Mouse (Mus musculus) mouse trophoblast stem cell (cell line): ENCODE data around the gene Pgpep1.

Experiments used
- in situ Hi-C, 2 experiments: fragments of 300-500 bp; cut with MseI, MboI; formaldehyde crosslinking; loops; 2 replicates in 1 of 2; 3 replicates in 1 of 2; pipeline ENCODE4 v1.15.1; 2025

Gene Pgpep1

DNA sequence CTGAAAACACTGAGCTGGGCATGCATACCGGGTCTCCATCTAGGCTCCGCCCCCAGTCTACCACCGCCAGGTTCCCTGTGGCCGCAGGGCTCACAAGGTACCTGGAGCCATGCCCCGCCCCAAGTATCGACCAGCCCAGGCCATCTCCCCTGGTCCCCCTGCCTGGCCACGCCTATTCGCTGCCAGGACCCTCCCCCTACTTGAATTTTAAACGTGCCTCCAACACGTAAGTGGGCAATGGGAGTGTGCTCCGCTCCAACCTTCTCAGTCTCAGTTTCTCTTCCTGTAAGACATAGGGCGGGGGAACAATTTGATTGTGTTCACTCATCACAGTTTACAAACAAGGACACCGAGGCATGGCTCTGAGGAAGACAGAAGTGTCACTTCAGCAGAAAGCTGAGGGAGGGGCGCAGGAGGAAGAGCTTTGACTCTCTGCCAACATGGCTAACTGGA, at the start of gene Pgpep1:
Pgpep1 (minus strand) TSS at position 116 of the 453 bp plus-strand sequence.
- in situ Hi-C loops: loop anchor here in 1 of 2 experiments (5.0 kb wide), 1 partner anchor 47 kb away; no protein-coding TSS in a partner anchor

DNA sequence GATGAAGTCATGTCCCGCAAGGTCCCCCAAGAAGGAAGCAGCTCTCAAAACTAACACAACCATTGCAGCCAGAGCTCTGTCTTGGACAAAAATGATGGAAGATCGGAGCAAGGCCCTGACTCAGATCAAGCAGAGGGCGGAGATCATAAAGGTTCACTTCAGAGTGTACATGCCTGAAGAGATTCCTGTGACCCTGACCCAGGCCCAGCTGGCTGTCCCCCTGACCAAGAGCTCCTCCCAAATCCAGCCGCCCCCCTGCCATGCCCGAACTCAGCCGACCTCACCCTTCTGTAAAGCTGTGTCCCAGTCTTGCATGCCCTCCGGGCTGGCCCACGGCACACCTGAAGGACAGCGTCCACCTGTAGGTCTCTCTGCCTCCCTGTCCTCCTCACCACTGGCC, 49.6 kb upstream of the Pgpep1 start:
- in situ Hi-C loops: loop anchor here (5.0 kb wide), 2 partner anchors 37 to 47 kb away; partner anchors contain the start of genes Lsm4 (in 1 of the 2) and Pgpep1 (in 1 of the 2)

DNA sequence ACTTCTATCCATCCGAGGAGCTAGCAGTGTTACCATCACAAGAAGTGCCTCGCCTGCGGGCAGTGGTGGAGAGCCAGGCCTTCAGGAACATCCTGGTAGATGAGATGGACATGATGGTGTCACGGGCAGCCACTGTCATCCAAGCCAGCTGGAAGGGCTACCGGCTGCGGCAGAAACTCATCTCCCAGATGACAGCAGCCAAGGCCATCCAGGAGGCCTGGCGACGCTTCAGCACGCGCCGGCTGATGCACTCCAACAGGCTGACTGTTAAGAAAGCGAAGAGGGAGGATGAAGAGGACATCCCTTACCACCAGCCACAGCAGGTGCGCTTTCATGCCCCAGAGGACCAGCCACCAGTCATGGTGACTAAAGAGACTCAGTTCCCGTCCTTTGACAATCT, 48.1 kb upstream of the Pgpep1 start:
- in situ Hi-C loops: loop anchor here (5.0 kb wide), 2 partner anchors 36 to 46 kb away; partner anchors contain the start of genes Lsm4 (in 1 of the 2) and Pgpep1 (in 1 of the 2)

DNA sequence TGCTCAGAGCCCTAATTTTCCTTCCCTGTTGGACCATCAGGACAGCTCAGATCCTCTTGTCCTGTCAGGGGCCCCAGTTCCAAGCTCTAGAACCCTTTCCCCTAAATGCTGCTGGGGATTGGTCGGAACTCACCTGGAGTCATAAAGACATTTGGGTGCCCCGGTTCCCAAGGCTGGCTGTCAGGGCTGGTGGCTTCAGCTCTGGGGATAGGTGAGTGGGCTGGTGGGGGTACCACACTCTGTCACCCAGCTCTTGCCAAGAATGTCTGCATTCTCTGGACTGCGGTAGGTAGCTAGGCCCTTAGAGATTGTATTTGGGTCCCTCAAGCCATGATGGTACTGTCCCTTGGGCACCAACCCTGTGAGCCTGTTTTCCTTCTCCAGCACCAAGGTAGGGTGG, 43.1 kb upstream of the Pgpep1 start, which contains the start of gene Iqcn:
Iqcn (plus strand) TSS at position 171 of the 400 bp plus-strand sequence.
- in situ Hi-C loops: no loop called here

DNA sequence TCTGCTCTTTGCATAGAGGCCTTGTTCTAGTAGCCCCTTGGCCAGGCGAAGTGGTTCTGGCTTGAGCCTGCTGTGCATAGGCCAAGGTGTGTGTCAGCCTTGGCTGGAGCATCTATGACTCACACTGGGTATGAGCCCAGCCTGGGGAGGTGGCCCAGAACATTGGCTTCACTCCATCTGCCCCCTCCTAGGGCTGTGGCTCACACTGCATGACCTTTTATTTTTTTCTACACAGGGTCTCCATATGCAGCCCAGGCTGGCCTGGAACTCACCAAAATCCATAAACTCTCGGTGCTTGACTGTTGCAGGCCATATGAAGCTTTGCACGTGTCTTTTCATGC, 42.6 kb upstream of the Pgpep1 start:
- in situ Hi-C loops: no loop called here

DNA sequence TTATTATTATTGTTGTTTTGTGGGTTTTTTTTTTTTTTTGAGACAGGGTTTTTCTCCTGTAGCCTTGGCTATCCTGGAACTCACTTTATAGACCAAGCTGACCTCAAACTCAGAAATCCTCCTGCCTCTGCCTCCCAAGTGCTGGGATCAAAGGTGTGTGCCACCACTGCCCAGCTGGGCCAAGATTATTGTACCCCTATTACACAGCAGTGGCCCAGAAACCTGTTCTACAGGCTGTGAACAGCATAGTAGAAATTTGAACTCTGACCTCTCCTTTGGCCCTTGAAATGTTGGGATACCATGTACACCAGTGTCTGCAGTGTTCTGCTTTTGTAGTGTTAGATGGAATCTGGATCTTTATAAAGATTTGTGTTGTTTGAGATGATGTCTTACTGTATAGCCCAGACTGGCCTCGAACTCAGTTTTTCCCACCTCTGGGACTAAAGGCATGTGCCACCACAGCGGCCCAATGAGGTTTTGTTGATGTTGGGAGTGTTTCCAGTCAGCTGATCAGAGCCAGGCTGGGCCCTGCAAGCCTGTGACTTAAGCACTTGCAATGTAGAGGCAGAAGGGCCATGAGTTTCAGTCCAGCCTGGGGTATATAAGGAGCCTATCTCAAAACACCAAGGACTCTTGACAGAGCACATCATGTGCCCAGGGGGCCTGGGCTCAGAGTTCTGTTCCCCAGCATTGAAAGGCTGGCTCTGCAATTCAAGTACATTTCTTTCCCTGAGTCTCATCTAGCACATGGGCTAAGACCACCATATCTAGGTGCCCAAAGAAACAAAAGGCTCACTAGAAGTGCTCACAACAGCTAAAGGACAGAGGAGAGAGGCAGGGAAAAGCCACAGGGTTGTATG, 42.0 kb upstream of the Pgpep1 start:
- in situ Hi-C loops: no loop called here

DNA sequence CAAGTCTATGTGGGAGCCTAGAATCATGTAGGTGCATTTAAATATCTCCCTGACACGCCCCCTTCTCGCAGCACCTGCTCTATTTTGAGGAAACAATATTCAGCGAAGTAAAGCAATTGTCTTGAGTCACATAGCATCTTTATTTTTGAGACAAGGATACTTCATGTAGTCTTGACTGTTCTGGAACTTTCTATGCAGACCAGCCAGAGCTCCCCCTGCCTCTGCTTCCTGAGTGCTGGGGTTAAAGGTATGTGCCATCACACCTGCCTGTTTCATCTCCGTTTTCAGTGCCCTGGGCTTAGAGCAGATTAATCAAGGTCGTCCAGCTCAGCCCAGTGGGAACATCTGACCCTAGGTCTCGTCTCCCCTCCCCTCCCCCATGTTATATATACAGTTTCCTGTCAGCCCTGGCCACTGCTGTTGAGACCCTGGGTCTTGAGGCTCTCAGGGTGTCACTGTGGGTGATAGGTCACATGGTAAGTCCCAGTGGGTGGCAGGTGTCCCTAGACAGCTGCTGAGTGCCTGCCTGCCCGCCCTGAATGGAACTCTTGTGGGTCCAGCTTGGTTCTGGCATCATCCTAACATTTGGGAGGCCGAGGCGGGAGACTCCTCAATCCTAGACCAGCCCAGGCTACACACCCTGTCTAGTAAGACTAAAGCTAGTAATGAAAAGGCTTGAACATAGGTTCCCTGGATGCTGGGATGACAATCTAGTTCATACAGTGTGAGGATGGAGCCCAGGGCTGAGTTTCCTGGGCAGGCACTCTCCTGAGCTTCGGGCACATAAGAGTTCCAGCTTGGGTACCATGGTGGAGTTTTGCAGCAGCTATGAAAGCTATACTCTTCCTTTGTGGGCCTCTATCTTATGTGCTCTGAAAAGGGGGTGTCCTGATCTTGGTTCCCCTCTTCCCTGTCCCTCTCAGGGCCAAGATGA, 41.1 kb upstream of the Pgpep1 start:
- in situ Hi-C loops: no loop called here

DNA sequence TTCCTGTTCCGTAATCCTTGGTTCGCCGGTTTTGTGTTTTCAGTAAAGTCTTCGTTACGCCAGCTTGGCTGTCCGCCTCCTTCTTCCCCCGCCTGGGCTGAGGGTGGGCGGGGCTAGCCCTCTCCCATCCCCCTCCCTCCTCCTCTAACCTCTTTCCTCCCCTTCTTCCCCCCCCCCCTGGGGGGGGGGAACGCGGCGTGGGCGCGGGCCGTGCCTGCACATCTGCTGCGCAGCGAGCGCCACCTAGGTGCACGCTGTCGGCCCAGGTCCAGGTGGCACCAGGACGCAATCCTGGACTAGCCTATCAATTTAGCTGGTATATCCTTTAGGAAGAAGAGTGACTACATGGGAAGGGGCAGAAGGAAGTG, 40.4 kb upstream of the Pgpep1 start:
- in situ Hi-C loops: no loop called here

DNA sequence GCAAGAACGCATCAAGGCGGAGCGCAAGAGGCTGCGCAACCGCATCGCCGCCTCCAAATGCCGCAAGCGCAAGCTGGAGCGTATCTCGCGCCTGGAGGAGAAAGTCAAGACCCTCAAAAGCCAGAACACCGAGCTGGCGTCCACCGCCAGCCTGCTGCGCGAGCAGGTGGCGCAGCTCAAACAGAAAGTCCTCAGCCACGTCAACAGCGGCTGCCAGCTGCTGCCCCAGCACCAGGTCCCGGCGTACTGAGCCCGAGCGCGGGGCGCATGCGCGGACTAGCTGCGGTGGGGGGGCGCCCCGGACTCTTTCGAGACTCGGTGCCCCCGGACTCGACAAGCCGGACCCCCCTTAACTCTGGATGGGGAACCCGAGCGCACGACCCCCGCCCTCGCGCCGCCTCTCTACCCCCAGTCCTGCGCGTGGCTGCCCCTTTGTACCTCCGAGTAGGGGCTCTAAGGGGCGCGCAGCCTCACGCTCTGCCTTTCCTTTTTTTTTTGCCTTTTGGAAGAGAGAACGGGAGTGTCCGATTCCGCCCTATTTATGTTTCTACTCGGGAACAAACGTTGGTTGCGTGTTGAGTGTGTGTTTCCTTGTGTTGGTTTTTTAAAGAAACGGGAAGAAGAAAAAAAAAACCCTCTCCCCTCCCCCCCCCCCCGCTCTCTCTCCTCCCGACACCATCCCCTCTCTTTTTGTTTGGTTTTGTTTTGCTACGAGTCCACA, 39.8 kb upstream of the Pgpep1 start:
- in situ Hi-C loops: no loop called here

DNA sequence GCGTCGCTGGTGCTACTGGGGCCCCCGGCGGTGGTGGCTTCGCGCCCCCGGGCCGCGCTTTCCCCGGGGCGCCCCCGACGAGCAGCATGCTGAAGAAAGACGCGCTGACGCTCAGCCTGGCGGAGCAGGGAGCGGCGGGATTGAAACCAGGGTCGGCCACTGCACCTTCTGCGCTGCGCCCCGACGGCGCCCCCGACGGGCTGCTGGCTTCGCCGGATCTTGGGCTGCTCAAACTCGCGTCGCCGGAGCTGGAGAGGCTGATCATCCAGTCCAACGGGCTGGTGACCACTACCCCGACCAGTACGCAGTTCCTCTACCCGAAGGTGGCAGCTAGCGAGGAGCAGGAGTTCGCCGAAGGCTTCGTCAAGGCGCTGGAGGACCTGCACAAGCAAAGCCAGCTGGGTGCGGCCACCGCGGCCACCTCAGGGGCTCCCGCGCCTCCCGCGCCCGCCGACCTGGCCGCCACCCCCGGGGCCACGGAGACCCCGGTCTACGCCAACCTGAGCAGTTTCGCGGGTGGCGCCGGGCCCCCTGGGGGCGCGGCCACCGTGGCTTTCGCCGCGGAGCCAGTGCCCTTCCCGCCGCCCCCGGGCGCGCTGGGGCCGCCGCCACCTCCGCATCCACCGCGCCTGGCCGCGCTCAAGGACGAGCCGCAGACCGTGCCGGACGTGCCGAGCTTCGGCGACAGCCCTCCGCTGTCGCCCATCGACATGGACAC, 39.1 kb upstream of the Pgpep1 start:
- in situ Hi-C loops: no loop called here

DNA sequence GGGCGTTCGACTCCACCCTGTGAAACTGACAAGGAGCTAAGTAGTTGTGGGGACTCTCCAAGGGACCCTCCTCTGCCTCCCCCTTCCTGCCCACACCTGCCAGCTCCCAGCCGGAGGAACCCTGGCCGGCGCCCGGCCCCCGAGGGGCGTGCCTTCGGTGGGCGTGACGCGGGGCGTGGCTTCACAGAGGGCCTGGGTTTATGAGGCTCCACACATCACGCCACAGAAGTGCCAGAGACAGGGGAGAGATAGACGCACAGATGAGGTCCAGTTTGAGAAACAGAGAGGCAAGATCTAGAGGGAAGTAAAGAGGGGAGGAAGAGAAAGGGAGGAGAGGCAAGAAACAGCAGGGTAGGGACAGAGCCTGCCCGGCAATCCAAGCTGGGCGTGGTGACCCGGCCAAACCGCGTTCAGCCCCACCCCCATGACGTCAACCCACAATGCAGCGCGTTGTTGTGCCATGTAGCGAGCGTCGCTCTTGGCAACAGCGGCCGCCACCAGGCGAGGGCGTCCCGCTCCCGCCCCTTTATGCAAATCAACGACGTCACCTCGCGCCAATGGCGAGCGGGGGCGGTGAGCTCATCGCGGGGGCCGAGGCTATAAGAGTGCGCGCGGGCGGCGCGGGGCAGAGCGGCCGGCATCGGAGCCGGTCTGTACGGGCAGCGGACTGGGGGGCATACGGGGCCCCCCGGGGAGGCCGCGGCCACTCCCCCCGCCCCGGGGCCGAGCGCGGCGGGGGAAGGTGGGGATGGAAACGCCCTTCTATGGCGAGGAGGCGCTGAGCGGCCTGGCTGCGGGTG, 38.3 kb upstream of the Pgpep1 start, which contains the start of gene Jund:
Jund (plus strand) TSS at position 640 of the 800 bp plus-strand sequence.
- in situ Hi-C loops: no loop called here

DNA sequence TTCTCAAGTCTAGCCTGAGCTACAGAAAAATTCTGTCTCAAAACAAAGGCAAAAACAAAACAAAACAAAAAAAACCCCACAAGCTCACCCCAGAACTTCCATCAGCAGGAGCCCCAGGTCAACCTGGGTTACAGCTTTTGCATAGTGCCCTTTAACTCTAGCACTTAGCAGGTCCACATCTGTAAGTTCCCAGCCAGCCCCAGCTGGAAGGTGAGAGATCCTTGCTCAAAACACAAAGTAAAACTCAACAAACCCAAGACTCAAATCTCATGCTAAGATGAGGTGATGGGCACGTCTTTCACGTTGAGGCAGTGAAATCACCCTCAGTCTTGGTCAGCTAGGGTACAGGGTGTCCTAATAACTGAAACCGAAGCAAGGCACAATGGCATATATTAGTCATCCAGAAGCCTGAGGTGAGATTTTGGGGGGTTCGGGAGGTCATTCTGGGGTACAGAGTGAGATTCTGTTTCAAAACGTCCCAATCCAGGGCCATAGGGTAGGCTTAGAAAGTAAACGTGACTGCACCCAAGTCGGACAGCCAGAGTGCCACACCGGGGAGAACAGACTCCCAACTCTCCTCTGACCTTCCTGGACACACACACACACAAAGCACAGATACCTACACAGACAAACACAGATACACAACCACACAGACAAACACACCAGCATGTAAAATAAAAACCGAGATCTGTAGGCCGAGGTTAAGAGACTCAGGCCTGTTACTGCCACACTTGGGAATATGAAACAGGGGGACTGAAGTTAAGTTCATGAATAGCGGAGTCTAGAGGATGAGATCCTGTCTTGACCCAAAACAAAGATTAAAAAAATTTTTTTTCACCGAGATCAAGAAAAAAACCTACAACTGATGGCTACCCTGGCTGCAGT, 37.4 kb upstream of the Pgpep1 start:
- in situ Hi-C loops: no loop called here

DNA sequence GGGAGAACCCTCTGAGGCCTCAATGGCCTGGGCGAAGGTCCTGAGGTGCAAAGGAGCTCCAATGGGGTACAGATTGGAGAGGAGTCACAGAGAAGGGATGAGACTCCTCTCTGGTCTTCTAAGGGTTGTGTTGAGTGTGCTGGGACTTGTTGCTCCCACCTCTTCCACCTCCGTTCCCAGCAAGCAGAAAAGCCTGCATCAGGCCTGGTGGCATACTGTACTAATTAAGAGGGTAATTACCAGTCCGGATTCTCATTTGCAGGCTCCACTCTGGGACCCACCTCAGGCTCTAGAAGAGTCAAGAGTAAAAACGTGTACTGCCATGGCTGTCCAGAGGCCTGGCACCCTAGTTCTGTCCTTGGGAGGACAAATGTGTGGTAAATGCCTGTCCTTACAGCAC, 36.8 kb upstream of the Pgpep1 start:
- in situ Hi-C loops: no loop called here

DNA sequence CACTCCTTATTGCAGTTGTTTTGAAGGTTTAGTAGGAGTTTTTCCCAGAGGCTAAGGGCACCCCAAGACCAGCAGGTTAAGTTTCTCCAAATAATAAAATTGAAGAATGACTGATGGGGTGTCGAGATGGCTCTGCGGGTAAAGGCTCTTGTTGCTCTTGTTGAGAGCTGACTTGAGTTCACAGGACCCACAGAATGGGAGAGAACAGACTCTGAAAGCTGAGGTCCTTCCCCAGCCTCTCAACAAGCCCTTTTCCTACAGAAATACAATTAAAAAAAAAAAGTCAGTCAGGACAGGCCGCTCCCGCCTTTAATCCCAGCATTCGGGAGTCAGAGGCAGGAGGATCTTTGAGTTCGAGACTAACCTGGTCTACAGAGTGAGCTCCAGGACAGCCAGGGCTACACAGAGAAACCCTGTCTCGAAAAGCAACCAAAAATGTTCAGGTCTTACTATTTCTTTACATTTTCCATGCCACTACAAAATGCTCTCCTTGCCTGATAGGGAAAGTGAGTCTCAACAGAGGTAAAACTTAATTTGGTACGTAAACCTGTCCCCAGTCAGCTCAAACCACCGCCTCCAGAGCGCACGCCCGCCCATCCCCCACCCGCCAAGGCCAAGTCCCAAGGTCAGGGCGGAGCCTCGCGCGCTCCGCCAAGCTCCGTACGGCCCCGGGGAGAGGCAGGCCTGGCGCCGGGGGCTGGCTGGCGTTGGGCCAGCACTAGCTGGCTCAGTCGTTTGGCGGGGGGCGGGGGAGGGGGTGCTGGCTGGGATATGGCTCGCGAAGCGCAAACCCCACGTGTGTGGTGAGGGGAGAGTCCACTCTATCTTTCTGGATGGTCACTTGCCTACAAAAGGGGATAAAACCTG, 36.1 kb upstream of the Pgpep1 start:
- in situ Hi-C loops: no loop called here

DNA sequence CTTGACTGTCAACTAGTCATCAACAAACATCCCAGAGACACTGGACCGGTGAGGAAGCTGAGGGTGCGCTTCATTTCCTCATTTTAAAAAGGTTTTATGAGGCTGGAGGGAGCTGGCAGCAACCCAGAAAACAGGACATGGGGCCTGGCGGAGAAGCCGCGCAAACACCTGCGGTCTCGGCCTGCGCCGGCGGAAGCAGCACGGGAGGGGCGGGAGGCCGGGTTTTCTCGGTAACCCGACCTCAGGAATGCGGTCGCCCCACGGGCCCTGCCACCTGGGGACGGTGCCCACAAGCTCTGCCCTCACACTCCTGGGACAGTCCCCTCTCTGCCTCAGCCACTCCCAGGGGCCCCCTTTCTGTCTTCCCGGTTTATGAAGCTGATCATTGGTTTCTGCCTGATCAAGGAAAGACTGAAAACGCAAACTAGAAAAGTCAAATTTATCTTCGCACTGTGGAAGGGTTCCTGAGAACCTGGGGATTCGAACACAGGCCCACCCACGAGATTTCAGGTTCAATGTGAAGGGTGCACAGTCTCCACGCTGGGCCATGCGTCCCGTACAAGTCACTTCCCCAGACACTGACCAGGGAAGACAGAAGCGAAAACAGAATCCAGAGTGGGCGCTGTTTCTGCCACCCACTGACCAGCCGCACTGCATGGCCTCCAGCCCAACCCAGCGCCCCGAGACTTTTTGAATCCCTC, 35.3 kb upstream of the Pgpep1 start:
- in situ Hi-C loops: no loop called here

DNA sequence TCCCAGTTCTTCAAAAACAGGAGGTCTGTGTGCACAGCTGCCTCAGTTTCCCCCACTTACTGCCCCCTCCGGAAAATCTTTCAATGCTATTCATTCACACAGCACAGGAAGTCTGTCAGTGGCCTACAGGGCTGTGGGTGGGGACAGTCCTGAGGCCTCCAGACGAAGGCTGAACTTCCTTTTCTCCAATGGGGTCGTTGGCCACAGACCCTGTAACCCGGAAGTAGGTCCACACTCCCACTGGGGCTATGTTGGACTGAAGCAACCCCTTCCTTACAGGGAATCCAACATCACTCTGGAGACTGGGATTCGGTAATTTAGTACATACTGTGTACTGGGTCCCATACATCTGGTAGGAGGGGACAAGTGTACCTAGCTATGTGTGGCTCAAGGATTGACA, 33.4 kb upstream of the Pgpep1 start:
- in situ Hi-C loops: no loop called here

DNA sequence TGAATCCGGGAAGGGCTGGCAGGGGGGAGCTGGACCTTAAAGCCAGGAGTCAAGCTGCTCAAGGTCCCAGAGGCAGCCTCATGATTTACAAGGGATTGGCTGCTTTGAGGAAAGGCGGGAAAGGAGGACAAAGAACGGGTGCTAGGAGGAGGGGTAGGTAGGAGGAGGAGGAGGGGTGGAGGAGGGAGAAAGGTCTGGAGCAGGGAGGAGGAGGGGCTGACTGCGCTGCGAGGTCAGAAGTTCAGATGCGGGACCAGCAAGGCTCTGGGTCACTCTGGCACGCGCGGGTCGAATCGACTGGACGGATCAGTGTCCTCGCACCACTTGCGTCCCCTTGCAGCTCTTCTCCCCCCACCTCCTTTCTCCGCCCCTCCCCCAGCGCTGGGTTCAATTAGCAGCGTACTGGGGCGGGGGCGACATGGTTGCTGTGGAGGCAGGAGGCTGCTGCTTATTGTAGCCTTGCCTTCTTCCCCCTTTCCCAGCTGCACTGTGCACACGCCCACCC, 31.6 kb upstream of the Pgpep1 start:
- in situ Hi-C loops: no loop called here
